Mouse (Mus musculus) midbrain, embryonic 14.5 days (tissue): Measurements from ENCODE around the gene Gpr55. TPM values are rescaled to one million over a fixed set of nuclear protein-coding genes. Genes with fewer than 3 reads are reported as not detected.

ENCODE experiments used
- ATAC-seq: fragments of 200-750 bp; cut with Nextera tagmentation; 2 replicates; pipeline ENCODE4 v1.8.0; 2017; ENCODE audit warnings: moderate number of reproducible peaks, moderate library complexity; ENCODE audit not compliant: low FRiP score, low TSS enrichment
- DNase-seq: peaks from one replicate; pipeline ENCODE4 v3.0.0-alpha.2; 2015
- H3K27ac ChIP-seq: fragments of 300-500 bp; sonication (generic); replicated peaks from 2 replicates; pipeline ENCODE4 v1.5.1; 2014; ENCODE audit warnings: mild to moderate bottlenecking, low read depth, low read length, moderate library complexity
- H3K27me3 ChIP-seq: fragments of 300-500 bp; sonication (generic); 2 replicates; pipeline ENCODE4 v1.6.1; 2014; ENCODE audit warnings: low read length, control low read depth, mixed read lengths; ENCODE audit not compliant: control insufficient read depth, insufficient read depth
- H3K36me3 ChIP-seq: fragments of 300-500 bp; sonication (generic); 2 replicates; pipeline ENCODE4 v1.6.1; 2014; ENCODE audit warnings: low read length, control low read depth; ENCODE audit not compliant: control insufficient read depth, insufficient read depth
- H3K4me1 ChIP-seq: fragments of 300-500 bp; sonication (generic); 2 replicates; pipeline ENCODE4 v1.6.1; 2014; ENCODE audit warnings: mild to moderate bottlenecking, antibody characterized with exemption, low read length, control low read depth; ENCODE audit not compliant: control insufficient read depth, insufficient read depth
- H3K4me2 ChIP-seq: fragments of 300-500 bp; sonication (generic); 2 replicates; pipeline ENCODE4 v1.6.1; 2014; ENCODE audit warnings: mild to moderate bottlenecking, low read length, moderate library complexity
- H3K4me3 ChIP-seq: fragments of 300-500 bp; sonication (generic); replicated peaks from 2 replicates; pipeline ENCODE4 v1.5.1; 2014; ENCODE audit warnings: low read depth, low read length
- H3K9ac ChIP-seq: fragments of 300-500 bp; sonication (generic); replicated peaks from 2 replicates; pipeline ENCODE4 v1.6.1; 2014; ENCODE audit warnings: mild to moderate bottlenecking, low read length, moderate library complexity
- H3K9me3 ChIP-seq: fragments of 300-500 bp; sonication (generic); 2 replicates; pipeline ENCODE4 v1.6.1; 2016; ENCODE audit warnings: low read length, control low read depth, mixed read lengths; ENCODE audit not compliant: control insufficient read depth
- WGBS: fragments of 180-500 bp; shearing (Covaris S2); extraction: QIAGEN DNeasy Blood & Tissue Kit; methylation state at CpG from one replicate; pipeline ENCODE4 v1.1.7; 2014; 5-methylcytosine and 5-hydroxymethylcytosine counted together
- polyA plus RNA-seq: library from polyadenylated mRNA; unstranded; fragments of >200 nt; fragmentation: Nextera tagmentation; extraction: Ambion mirVana; gene quantifications from 2 replicates; pipeline ENCODE4 v1.2.1, GENCODE M21; 2014

The Gpr55 gene
- polyA plus RNA-seq, result 0.05 and 0.11 TPM in 2 replicates

DNA sequence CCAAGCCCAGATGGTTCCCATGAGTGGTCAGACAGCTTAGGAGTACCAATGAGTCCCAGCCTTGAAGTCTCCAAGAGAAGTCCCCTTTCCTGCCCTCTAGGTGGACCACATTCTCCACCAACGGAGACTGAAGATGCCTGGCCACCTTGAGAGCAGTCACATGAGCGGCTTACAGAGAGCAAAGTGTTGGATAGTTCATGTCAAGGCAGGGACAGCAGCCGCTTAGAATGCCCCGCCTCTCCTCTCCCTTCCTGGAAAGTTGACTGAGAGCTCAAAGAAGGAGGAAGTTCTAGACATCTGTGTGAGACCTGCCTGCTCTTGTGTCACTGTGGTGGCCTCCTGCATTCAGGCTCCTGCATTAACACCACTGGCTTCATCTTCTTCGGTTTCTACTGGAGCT lies at the start of gene Gpr55:
Gene Gpr55 (minus strand): TSS at position 135 of the 400 bp plus-strand sequence.
- H3K4me2 ChIP-seq, result no peak within 1 kb of the TSS
- no peak for ATAC-seq

GRCm38 (mm10) chr1:86007778-86008177 lies 47.0 kb upstream of the Gpr55 start:
- H3K9ac ChIP-seq, result no peak overlapping the region
- H3K4me1 ChIP-seq, result no peaks in the 10 kb centered on the region
- no peak overlapping the region for H3K27ac ChIP-seq
- no peaks in the 10 kb centered on the region for H3K27me3 ChIP-seq
- no peaks in the 10 kb centered on the region for H3K36me3 ChIP-seq
- H3K4me3 ChIP-seq, result no peak overlapping the region
- peak; percentile 77; the same call in 1 of the 2 replicates for ATAC-seq
- no peak overlapping the region for H3K4me2 ChIP-seq
- 2% methylated on average over 7 of the region's 7 CpGs for WGBS
- peak; percentile 98 for DNase-seq
- no peaks in the 10 kb centered on the region for H3K9me3 ChIP-seq

More for the DNA sequence above, at the start of gene Gpr55:
- no peak within 1 kb of the TSS for H3K27ac ChIP-seq
- H3K9me3 ChIP-seq, result no peaks in the 10 kb centered on the region
- H3K36me3 ChIP-seq, result no peaks in the 10 kb centered on the region
- DNase-seq, result no peak
- no peak within 1 kb of the TSS for H3K4me3 ChIP-seq
- WGBS, result 86% methylated on average over 5 of the region's 5 CpGs
- H3K4me1 ChIP-seq, result no peaks in the 10 kb centered on the region
- no peaks in the 10 kb centered on the region for H3K27me3 ChIP-seq
- no peak within 1 kb of the TSS for H3K9ac ChIP-seq

DNA sequence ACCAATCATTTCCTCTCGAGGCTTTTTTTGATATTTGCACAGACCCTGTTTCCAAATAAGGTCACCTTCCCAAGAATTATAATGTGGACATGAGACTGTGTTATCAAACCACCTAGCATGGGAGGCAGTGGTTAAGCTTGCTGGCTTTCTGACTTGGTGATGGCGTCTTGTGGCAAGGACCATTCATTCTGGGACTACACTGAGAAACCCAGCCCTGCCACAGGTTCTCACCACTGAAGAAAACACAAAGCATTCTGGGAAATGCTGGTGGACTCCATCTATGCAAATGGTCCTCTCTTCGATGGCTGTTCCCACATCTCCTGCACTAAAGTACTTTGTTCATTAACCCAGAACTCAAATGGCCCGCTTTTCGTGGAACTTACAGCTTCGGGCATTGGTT lies 45.2 kb upstream of the Gpr55 start:
- Histone ChIP-seq H3K4me3 (no peak overlapping the region), H3K27me3 (no peaks in the 10 kb centered on the region), H3K36me3 (no peaks in the 10 kb centered on the region), H3K4me1 (no peaks in the 10 kb centered on the region), H3K9ac (no peak overlapping the region), H3K4me2 (no peak overlapping the region), H3K27ac (no peak overlapping the region), H3K9me3 (no peaks in the 10 kb centered on the region)
- ATAC-seq, result no peak
- no peak for DNase-seq
- 89% methylated on average over 6 of the region's 6 CpGs for WGBS

GRCm38 (mm10) chr1:86005540-86005939 lies 44.7 kb upstream of the Gpr55 start:
- Histone ChIP-seq H3K27me3 (no peaks in the 10 kb centered on the region), H3K27ac (no peak overlapping the region), H3K4me3 (no peak overlapping the region), H3K36me3 (no peaks in the 10 kb centered on the region), H3K9ac (no peak overlapping the region), H3K4me2 (no peak overlapping the region), H3K4me1 (no peaks in the 10 kb centered on the region), H3K9me3 (no peaks in the 10 kb centered on the region)
- DNase-seq (no peak), ATAC-seq (no peak)
- 93% methylated on average over 10 of the region's 10 CpGs for whole genome bisulfite sequencing

- no peak for ATAC-seq
- H3K9me3 ChIP-seq, result no peaks in the 10 kb centered on the region
- no peaks in the 10 kb centered on the region for H3K36me3 ChIP-seq
- no peak overlapping the region for H3K27ac ChIP-seq
- 85% methylated on average over 18 of the region's 18 CpGs for WGBS
- H3K27me3 ChIP-seq, result no peaks in the 10 kb centered on the region
- H3K9ac ChIP-seq, result no peak overlapping the region
- H3K4me1 ChIP-seq, result no peaks in the 10 kb centered on the region
- no peak overlapping the region for H3K4me2 ChIP-seq
- H3K4me3 ChIP-seq, result no peak overlapping the region
- DNase-seq, result no peak
These were observed 39.2 kb upstream of the Gpr55 start for GRCm38 (mm10) chr1:85999853-86000570.

GRCm38 (mm10) chr1:85998012-85998411 lies 37.2 kb upstream of the Gpr55 start:
- Histone ChIP-seq H3K4me1 (no peaks in the 10 kb centered on the region), H3K9ac (no peak overlapping the region), H3K27me3 (no peaks in the 10 kb centered on the region), H3K4me3 (no peak overlapping the region), H3K4me2 (no peak overlapping the region), H3K27ac (no peak overlapping the region), H3K9me3 (no peaks in the 10 kb centered on the region), H3K36me3 (no peaks in the 10 kb centered on the region)
- WGBS, result 90% methylated on average over 4 of the region's 4 CpGs
- DNase-seq (no peak), ATAC-seq (no peak)

DNA sequence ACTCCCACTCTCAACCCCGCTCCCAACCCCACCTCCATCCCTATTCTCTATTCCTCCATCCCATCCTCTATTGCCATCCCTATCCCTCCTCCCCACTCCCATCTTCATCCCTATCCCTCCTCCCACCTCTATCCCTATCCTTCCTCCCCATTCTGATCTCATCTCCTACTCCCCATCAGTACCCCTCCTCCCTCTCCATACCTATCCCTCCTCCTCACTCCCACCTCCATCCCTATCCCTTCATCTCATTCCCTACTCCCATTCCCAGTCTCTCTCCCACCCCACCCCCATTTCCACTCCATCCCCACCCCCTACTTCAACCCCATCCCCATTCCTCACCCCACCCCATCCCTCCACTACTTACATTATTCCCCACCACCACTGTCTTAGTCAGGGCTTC lies 36.4 kb upstream of the Gpr55 start:
- Histone ChIP-seq H3K9ac (no peak overlapping the region), H3K9me3 (no peaks in the 10 kb centered on the region), H3K4me3 (no peak overlapping the region), H3K27me3 (no peaks in the 10 kb centered on the region), H3K4me1 (no peaks in the 10 kb centered on the region), H3K27ac (no peak overlapping the region), H3K4me2 (no peak overlapping the region), H3K36me3 (no peaks in the 10 kb centered on the region)
- ATAC-seq (no peak), DNase-seq (no peak)
- 97% methylated on average over 1 of the region's 1 CpGs for WGBS

DNA sequence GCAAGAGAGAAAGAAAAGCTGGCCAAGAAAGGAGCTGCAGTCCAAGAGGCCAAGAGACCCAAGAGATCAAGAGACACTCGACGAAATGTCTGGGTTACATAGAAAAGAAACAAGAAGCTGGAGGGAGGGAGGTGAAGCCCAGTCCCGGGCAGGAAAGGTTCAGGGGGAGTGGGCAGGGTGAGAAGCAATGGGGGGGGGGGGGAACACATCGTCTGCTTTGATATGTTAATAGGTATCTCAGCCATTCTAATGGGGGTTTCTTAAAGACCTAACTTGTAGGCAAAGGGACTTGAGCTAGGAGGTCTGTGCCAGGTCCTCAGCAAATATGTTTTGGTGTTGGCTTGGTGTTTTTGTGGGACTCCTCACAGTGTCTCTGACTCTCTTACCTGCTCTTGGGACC lies 32.7 kb upstream of the Gpr55 start:
- Histone ChIP-seq H3K27me3 (no peaks in the 10 kb centered on the region), H3K4me3 (no peak overlapping the region), H3K27ac (no peak overlapping the region), H3K9ac (no peak overlapping the region), H3K9me3 (no peaks in the 10 kb centered on the region), H3K36me3 (no peaks in the 10 kb centered on the region), H3K4me2 (no peak overlapping the region), H3K4me1 (no peaks in the 10 kb centered on the region)
- WGBS, result 68% methylated on average over 4 of the region's 4 CpGs
- no peak for DNase-seq
- ATAC-seq, result no peak

- H3K9ac ChIP-seq, result no peak overlapping the region
These were observed 31.4 kb upstream of the Gpr55 start for GRCm38 (mm10) chr1:85992175-85992574.

More at GRCm38 (mm10) chr1:85992175-85992574, 31.4 kb upstream of the Gpr55 start:
- no peak for ATAC-seq
- DNase-seq, result no peak
- no peaks in the 10 kb centered on the region for H3K4me1 ChIP-seq
- no peaks in the 10 kb centered on the region for H3K36me3 ChIP-seq
- no peak overlapping the region for H3K27ac ChIP-seq
- WGBS, result 81% methylated on average over 9 of the region's 9 CpGs
- no peaks in the 10 kb centered on the region for H3K9me3 ChIP-seq
- no peak overlapping the region for H3K4me3 ChIP-seq
- no peaks in the 10 kb centered on the region for H3K27me3 ChIP-seq
- no peak overlapping the region for H3K4me2 ChIP-seq
